Mouse (Mus musculus) left cerebral cortex, adult 11 months (tissue): Measurements from ENCODE around the gene Ncor2.

ENCODE experiments used
- DNase-seq: peaks from one replicate; pipeline ENCODE4 v3.0.0; 2022; ENCODE audit warnings: low spot score

Gene Ncor2

GRCm38 (mm10) chr5:125168101-125168500 is 10.9 kb downstream of the Ncor2 start:
- DNase-seq = no peak

- DNase-seq = no peak
Observed at GRCm38 (mm10) chr5:125167524-125167923, 11.5 kb downstream of the Ncor2 start.

- no peak for DNase-seq
Observed at GRCm38 (mm10) chr5:125165993-125166392, 13.0 kb downstream of the Ncor2 start.

GRCm38 (mm10) chr5:125164465-125165167 is 14.4 kb downstream of the Ncor2 start:
- no peak for DNase-seq

- no peak for DNase-seq
Observed at GRCm38 (mm10) chr5:125163441-125164050, 15.5 kb downstream of the Ncor2 start.

- no peak for DNase-seq
Observed at GRCm38 (mm10) chr5:125162461-125162860, 16.6 kb downstream of the Ncor2 start.

- DNase-seq = no peak
Observed at GRCm38 (mm10) chr5:125159804-125160405, 19.1 kb downstream of the Ncor2 start.

GRCm38 (mm10) chr5:125159293-125159692 is 19.7 kb downstream of the Ncor2 start:
- DNase-seq = no peak

- no peak for DNase-seq
Observed at GRCm38 (mm10) chr5:125158232-125158961, 20.6 kb downstream of the Ncor2 start.

- DNase-seq = no peak
Observed at GRCm38 (mm10) chr5:125157375-125158033, 21.5 kb downstream of the Ncor2 start.

GRCm38 (mm10) chr5:125156418-125157205 is 22.4 kb downstream of the Ncor2 start:
- no peak for DNase-seq

- no peak for DNase-seq
Observed at GRCm38 (mm10) chr5:125155451-125155850, 23.6 kb downstream of the Ncor2 start.

GRCm38 (mm10) chr5:125154989-125155388 is 24.0 kb downstream of the Ncor2 start:
- peak; percentile 47 for DNase-seq

- no peak for DNase-seq
Observed at GRCm38 (mm10) chr5:125154178-125154577, 24.8 kb downstream of the Ncor2 start.

GRCm38 (mm10) chr5:125153201-125153816 is 25.7 kb downstream of the Ncor2 start:
- no peak for DNase-seq

- DNase-seq = no peak
Observed at GRCm38 (mm10) chr5:125151872-125152534, 27.0 kb downstream of the Ncor2 start.

- DNase-seq = no peak
Observed at GRCm38 (mm10) chr5:125150951-125151564, 28.0 kb downstream of the Ncor2 start.

GRCm38 (mm10) chr5:125149142-125149541 is 29.9 kb downstream of the Ncor2 start:
- DNase-seq = no peak

GRCm38 (mm10) chr5:125148686-125149085 is 30.3 kb downstream of the Ncor2 start:
- DNase-seq = no peak

GRCm38 (mm10) chr5:125148173-125148572 is 30.8 kb downstream of the Ncor2 start:
- no peak for DNase-seq
